Mouse (Mus musculus) liver (tissue): ENCODE data around the gene Gal.

Experiments used
- DNase-seq: peaks from one replicate; pipeline ENCODE4 v3.0.0-alpha.2; 2020; ENCODE audit warnings: mixed read lengths

Gene Gal

GRCm38 (mm10) chr19:3405531-3406281 lies 8.6 kb downstream of the Gal start:
- no peak for DNase-seq

- DNase-seq: no peak
Observed at GRCm38 (mm10) chr19:3404030-3404429, 10.3 kb downstream of the Gal start.

GRCm38 (mm10) chr19:3402390-3402789 lies 12.0 kb downstream of the Gal start:
- no peak for DNase-seq

- no peak for DNase-seq
Observed at GRCm38 (mm10) chr19:3401943-3402342, 12.4 kb downstream of the Gal start.

GRCm38 (mm10) chr19:3401504-3401903 lies 12.8 kb downstream of the Gal start:
- DNase-seq: no peak

GRCm38 (mm10) chr19:3400057-3400456 lies 14.3 kb downstream of the Gal start:
- DNase-seq: no peak

- DNase-seq: no peak
Observed at GRCm38 (mm10) chr19:3394216-3394615, 20.1 kb downstream of the Gal start.

GRCm38 (mm10) chr19:3392384-3392783 lies 22.0 kb downstream of the Gal start:
- peak; percentile 48 for DNase-seq

- peak; percentile 89 for DNase-seq
Observed at GRCm38 (mm10) chr19:3389089-3389488, 25.3 kb downstream of the Gal start.

GRCm38 (mm10) chr19:3388629-3389057 lies 25.7 kb downstream of the Gal start, which contains the start of gene Tesmin:
Gene Tesmin (plus strand): TSS chr19:3388857.
- DNase-seq: peak; percentile 92

- DNase-seq: peak; percentile 28
Observed at GRCm38 (mm10) chr19:3388061-3388460, 26.3 kb downstream of the Gal start.

GRCm38 (mm10) chr19:3378614-3379013 lies 35.7 kb downstream of the Gal start:
- peak; percentile 13 for DNase-seq

GRCm38 (mm10) chr19:3376966-3377715 lies 37.2 kb downstream of the Gal start:
- peak; percentile 47 for DNase-seq

GRCm38 (mm10) chr19:3375945-3376495 lies 38.3 kb downstream of the Gal start:
- DNase-seq: no peak

GRCm38 (mm10) chr19:3374028-3374427 lies 40.3 kb downstream of the Gal start:
- DNase-seq: peak; percentile 29

- no peak for DNase-seq
Observed at GRCm38 (mm10) chr19:3373380-3373779, 41.0 kb downstream of the Gal start.

- DNase-seq: no peak
Observed at GRCm38 (mm10) chr19:3368276-3368675, 46.1 kb downstream of the Gal start.

- no peak for DNase-seq
Observed at GRCm38 (mm10) chr19:3365089-3365488, 49.3 kb downstream of the Gal start.

- no peak for DNase-seq
Observed at GRCm38 (mm10) chr19:3363510-3363909, 50.8 kb downstream of the Gal start.
